Mouse (Mus musculus): ENCODE results near the gene Rnf216.

Rnf216 gene

GRCm38 (mm10) chr5:142959576-142960556, 152.9 kb downstream of the Rnf216 start, which contains the start of gene Fscn1:
Gene Fscn1, plus strand, starts transcription at chr5:142960343.
- no peak for DNase-seq (ENCODE audit: low read depth, low spot score)

DNA sequence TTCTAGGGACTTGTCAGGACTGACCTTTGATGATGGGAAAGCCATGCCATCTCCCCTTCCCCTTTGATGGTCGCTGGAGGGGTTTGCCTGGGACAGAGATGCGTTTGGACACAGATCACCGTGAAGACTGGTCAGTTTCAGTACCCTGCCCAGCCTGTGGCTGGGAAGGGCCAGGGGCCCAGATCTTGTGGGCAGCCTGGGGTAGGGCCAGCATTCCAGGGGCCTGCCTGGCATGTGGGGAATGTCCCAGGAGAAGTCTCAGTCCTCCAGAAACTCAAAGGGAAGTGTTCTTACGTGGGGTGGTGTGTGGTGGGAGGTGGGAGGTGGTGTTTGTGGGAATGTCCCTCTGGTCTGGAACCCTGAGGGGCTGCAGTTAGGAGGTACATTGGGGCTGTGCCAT, 153.6 kb downstream of the Rnf216 start:
- DNase-seq (ENCODE audit: low read depth, low spot score), result no peak

DNA sequence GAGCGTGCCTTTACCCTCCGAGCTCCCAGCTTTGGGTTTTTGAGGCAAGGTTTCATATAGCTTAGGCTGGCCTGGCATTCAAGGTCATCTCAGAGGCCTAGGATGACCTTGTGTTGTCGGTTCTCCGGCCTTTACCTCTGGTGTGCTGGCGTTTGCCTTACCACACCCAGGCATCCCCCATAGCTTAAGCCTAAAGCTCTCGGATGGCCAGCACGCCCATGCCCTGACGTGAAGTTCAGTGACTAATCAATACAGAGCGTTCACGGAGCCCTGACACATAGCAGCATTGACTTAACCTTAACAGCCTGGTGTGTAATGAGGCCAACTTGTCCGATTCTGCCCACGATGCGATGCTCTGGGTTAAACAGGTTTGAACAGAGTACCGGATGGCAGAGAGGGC, 154.3 kb downstream of the Rnf216 start:
- DNase-seq (ENCODE audit: low read depth, low spot score), result no peak

GRCm38 (mm10) chr5:142956956-142957703, 155.7 kb downstream of the Rnf216 start:
- DNase-seq (ENCODE audit: low read depth, low spot score), result no peak

DNA sequence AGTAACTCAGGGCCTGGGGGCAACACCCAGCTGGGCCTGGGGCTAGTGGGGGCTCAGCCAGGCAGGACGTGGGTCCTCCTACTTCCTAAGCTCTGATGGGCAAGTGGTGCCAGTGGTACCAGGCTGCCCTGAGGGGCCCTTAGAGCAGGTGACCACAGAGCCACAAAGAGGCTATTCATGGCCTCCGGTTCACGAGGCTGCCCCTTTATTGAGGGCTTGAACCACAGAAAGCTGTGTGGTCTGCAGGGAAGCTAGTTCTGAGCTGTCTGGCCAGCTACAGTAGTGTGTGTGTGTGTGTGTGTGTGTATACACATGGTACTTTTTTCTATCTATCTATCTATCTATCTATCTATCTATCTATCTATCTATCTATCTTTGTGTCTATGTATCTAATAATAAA, 159.2 kb downstream of the Rnf216 start:
- no peak for DNase-seq (ENCODE audit: low read depth, low spot score)

- no peak for DNase-seq (ENCODE audit: low read depth, low spot score)
Measured at GRCm38 (mm10) chr5:142950405-142950804, 162.4 kb downstream of the Rnf216 start.

GRCm38 (mm10) chr5:142949580-142949979, 163.2 kb downstream of the Rnf216 start:
- DNase-seq (ENCODE audit: low read depth, low spot score), result no peak

- DNase-seq (ENCODE audit: low read depth, low spot score), result no peak
Measured at GRCm38 (mm10) chr5:142947460-142947859, 165.3 kb downstream of the Rnf216 start.

DNA sequence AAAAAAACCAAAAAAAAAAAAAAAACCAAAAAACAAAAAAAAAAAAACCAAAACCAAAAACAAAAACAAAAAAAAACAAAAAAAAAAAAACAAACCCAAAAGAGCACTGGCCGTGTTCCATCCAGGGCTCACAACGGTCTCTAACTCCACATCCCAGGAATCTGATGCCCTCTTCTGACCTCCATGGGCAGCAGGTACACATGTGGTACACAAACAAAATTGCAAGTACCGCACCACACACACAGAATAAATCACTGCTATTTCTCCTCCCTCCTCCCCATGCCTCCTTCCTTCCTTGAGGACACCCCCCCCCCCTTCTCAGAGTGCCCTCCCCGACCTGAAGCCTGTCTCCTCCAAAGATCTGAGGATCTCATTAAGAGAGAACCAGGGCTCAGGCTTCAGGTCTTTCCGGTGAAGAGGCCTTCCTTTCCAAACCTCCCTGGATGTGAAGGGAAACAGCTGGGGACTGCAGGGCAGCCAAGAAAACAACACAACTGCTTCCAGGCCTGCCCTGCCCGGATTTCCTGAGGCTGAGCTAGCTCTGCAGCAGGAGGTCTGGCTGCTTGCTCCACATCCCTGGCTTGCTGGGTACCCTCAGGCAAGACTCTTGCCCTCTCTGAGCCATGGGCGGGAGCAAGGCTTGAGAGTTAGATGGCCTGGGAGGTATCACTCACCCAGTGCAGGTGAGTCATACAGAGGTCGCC, 167.7 kb downstream of the Rnf216 start:
- DNase-seq (ENCODE audit: low read depth, low spot score), result no peak

Data from telencephalon, adult 2 months (tissue).